Mouse (Mus musculus) skeletal muscle tissue, postnatal 0 days (tissue): ENCODE data around the gene Epn2. TPM values are rescaled to one million over a fixed set of nuclear protein-coding genes. Genes with fewer than 3 reads are reported as not detected.

Experiments used
- polyA plus RNA-seq: library from polyadenylated mRNA; unstranded; fragments of >200 nt; fragmentation: Nextera tagmentation; extraction: Ambion mirVana; gene quantifications from 2 replicates; pipeline ENCODE4 v1.2.1, GENCODE M21; 2015

The Epn2 gene
- 12.8 and 14.8 TPM in 2 replicates for polyA plus RNA-seq

DNA sequence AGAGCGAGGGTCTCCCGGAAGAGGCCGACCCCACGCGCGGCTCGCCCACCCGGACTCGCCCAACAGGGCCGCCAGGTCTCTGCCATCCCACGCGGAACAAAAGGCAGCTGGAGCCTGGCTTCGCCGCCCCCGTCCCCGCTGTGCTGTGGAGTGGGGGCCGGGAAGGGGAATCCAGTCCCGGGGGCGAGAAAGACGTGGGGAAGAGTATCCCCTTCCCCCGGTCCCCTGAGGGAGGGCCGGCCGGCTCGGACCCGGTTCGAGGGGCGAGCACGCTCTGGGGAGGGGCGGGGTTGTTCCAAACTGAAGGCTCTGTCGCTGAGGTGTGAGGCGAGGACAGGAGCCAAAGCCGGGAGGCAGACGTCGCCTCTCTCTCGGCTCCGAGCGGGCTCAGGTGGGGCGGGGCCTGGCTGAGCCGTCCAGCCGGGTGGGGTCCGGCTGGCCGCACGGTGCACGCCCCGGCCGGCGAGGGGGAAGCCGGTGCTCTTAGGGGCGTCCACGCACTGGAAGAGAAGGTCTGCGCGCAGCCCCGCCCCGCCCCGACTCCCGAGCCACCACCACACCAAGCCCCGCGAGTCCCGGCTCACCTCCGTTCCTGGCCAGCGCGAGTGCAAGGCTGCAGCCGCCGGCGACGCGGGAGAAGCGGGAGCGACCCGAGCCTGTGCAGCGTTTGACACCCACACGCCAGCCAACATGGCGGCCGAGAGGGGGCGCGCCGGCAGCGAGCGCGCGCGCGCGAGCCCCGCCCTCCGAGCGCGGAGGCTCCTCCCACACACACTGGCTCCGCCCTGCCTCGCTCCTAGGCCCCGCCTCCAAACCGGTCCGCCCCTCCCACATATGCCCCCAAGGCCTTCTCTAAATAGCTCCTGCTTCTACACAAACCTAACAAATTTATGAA lies at the start of gene Epn2:
Epn2 (minus strand) TSS at position 705 of the 895 bp plus-strand sequence.

GRCm38 (mm10) chr11:61504713-61505257 lies 74.7 kb downstream of the Epn2 start, which contains the start of gene B9d1:
Gene B9d1, plus strand, starts transcription at chr11:61505144.

DNA sequence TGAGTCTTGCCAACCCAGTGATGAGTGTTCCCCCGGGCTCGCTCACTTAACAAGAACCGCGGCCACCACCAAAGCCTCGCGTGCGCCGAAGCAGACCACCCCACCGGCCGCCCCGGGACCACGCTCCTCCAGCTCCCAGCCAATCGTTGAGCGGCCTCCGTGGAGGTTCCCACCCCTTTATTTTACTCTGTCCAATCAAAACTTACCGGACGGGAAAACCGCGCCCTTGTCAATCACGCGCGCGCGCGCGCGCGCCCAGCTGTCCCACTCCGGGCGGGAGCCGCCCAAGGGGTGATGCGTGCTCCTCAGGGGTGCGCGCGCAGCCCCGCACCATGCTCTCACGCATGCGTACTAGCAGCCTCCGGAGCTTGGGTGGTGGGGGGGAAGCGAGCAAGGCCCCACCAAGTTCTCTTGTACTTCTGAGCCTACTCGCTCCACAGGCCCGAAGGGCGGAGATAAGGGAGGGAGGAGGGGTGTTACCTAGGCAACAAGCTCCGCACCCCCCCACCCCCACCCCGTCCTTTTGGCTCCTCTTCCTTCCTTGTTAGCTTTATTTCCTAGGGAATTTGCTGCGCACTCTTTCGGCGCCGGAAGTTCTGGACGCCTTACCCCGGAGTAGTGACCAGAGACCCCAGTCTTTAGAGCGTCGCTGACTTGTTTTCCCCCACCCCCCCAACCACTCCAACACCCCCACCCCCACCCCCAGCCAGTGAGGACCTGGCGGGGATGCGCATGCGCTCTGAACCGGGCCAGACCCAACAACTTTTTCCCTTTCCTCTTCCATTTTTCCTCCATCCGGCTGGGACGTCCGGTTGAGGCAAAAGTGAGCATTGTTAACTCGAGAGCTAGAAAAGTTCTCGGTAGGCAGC lies 85.1 kb downstream of the Epn2 start, which contains the start of gene Mapk7:
Mapk7 (minus strand) TSS at position 278 of the 869 bp plus-strand sequence.

DNA sequence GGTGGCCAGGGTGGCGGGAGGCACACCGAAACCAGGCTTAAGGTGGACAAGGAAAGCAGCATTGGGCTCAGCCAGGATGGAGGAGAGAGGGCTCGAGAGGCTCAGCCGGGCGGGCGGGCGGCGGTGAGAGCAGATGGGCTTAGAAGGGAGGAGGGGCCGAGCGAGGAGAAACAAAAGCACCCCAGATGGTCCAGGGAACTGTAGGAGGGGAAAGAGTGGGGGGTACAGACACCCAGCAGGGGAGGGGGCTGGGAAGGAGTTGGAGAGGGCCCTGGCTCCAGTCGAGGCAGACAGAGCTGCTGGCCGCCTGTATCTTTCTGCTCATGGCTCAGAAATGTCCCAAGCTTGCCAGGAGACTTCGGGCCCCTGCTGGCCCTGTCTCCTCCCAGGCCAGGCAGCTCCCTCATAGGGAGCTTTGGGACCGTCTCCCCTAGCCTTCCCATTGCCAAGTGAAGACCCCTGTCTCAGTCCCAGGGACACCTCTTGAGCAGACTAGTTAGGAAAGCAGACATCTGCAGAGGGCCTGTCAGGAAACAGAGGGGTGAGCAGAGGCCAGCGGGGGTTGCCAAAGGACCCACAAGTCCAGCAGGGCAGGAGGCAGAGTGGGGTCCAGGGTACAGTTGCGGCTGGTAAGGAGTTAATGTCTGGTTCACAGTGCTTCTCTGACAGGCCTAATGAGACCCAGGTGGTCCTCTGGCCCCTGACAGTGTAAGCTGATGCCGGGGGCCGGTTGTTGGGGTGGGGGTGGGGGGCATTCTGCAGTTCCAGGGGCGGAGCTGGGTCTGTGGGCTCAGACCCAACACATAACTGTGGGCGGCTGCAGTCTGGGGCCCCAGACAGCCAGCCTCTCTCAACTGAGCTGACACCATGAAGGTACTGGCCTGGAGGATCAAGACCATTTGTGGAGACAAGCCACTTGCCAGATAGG lies 94.6 kb downstream of the Epn2 start, which contains the start of gene Mfap4:
Mfap4 (plus strand) TSS at position 819 of the 928 bp plus-strand sequence.

Other genes with a start within 250 kb of the Epn2 start
- gene Slc47a2, start 236.8 kb downstream of the Epn2 start, polyA plus RNA-seq: not detected in 2 replicates
- gene Slc47a1, start 201.3 kb downstream of the Epn2 start, polyA plus RNA-seq: 7.1 TPM in 2 replicates
- gene Rnf112, start 125.6 kb downstream of the Epn2 start, polyA plus RNA-seq: 0.13 and 0.18 TPM in 2 replicates
- 169 and 222 TPM in 2 replicates for gene Mfap4, start 94.3 kb downstream of the Epn2 start, polyA plus RNA-seq
- gene Mapk7, start 85.3 kb downstream of the Epn2 start, polyA plus RNA-seq: 13.6 and 15.2 TPM in 2 replicates
- 5.8 and 5.9 TPM in 2 replicates for gene B9d1, start 74.5 kb downstream of the Epn2 start, polyA plus RNA-seq
- gene Grap, start 73.6 kb upstream of the Epn2 start, polyA plus RNA-seq: 7.9 and 10.5 TPM in 2 replicates
- 0.21 and 0.66 TPM in 2 replicates for gene Fam83g, start 104.4 kb upstream of the Epn2 start, polyA plus RNA-seq
- 0.13 TPM in 1 of 2 replicates, not detected in the other for gene Slc5a10, start 141.1 kb upstream of the Epn2 start, polyA plus RNA-seq
- gene Prpsap2, start 182.4 kb upstream of the Epn2 start, polyA plus RNA-seq: 7.9 and 9.4 TPM in 2 replicates